Mouse (Mus musculus): Measurements from ENCODE around the gene Shisa6.
A peak's percentile ranks its signal among the peaks of the same experiment; 100 is the strongest.
"Not testable (repeated sequence)": the region's sequence is repeated elsewhere in the genome, so short reads cannot be mapped to it uniquely, and the experiment has no call there.

Gene Shisa6

DNA sequence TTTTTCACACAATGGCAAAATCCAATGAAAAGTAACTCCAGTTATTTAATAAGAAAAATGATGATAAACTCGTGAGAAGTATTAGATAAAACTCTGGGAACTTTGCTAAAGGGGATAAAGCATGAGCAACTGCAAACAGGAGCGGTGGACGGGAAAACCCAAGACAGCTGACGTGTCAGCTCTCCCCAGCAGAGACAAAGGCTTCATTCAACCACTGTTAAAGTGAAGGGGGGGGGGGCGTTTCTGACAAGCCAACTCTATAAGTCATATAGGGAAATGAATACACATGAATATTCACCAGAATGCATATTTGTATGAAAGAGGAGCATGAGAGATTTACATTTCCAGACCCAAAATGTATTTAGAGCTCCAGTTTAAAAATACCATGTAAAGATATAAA, 83.1 kb downstream of the Shisa6 start:
- no peak for DNase-seq

DNA sequence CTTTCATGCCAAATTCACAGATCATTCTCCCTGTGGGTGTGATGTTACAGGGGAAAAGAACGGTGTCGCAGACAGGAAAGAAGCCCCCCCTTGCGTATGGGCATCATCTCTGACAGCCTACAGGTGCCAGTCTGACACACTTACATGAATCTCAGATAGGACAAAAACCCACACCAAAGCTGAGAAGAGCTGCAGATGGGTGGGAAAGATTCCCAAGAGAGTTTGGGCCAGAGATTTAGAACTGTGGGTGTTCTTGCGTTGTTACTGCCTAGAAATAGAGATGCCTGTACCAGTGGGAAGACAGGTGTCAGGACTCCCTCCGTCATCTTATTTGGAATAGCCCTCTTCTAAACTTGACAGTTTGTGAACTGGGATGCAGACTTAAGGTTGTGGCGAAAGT, 99.6 kb downstream of the Shisa6 start:
- DNase-seq = peak; percentile 59

- no peak for DNase-seq
These were observed 107.5 kb downstream of the Shisa6 start for GRCm38 (mm10) chr11:66418216-66418615.

GRCm38 (mm10) chr11:66408721-66409120, 117.0 kb downstream of the Shisa6 start:
- not testable (repeated sequence) for DNase-seq

GRCm38 (mm10) chr11:66400036-66400435, 125.7 kb downstream of the Shisa6 start:
- no peak for DNase-seq

GRCm38 (mm10) chr11:66387561-66387960, 138.2 kb downstream of the Shisa6 start:
- DNase-seq = no peak

DNA sequence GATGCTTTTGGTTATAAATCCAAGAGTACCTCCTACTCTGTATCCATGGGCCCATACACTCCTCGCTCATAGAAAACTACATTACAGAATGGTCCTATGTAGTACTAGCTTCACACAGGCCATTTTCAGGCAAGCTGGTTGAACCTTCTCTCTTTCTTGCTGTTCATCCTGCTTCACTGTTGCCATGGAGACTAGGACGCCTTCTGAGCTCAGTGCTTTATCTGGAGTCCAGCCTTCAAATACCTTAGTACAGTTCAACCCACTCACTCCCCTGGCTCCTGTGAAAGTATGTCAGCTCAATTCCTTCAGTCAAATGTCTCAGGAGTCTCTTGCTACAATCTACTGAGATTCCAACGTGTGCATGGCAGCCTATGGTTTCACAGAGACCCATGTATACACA, 154.0 kb downstream of the Shisa6 start:
- peak; percentile 75 for DNase-seq

- DNase-seq = no peak
These were observed 156.0 kb downstream of the Shisa6 start for GRCm38 (mm10) chr11:66369764-66370163.

GRCm38 (mm10) chr11:66366809-66367685, 158.7 kb downstream of the Shisa6 start:
- DNase-seq = no peak

DNA sequence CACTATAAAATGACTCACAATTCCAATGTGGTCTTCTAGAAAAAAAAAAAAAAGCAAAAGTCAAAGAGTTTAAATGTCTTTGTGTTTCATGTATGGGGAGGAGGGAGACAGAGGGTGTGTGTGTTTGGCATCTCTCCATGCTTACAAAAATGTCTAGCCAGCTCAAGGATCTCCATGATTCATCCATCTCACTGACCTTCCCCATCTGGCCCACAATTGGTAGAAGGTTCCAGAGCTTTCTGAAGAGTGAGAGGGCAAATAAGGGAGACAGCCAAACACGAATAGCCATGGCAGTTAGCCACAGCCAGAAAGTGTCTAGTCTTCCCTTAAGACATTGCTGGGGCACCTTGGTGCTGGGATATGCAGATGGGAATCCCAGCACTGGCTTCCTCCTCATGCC, 166.0 kb downstream of the Shisa6 start:
- DNase-seq = no peak

DNA sequence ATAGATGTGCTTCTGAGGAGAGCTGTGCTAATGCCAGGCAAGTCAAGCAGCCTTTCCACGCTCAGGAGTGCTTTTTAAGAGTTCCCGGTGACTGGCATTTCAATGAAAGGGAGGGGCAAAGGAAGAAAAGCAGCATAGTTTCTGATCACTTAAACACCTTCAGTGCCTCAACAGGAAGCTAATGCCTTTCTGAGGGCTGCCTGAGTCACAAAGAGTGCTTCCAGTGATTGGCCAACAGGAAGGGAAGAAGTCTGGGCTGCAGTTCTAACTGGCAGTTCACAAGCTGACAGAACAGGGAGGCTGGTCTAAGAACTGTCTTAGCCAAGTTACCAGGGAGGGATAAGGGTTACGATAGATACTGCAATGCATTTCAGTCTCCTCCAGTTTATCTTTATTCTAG, 180.9 kb downstream of the Shisa6 start:
- DNase-seq = no peak

GRCm38 (mm10) chr11:66336313-66336712, 189.5 kb downstream of the Shisa6 start:
- no peak for DNase-seq

DNA sequence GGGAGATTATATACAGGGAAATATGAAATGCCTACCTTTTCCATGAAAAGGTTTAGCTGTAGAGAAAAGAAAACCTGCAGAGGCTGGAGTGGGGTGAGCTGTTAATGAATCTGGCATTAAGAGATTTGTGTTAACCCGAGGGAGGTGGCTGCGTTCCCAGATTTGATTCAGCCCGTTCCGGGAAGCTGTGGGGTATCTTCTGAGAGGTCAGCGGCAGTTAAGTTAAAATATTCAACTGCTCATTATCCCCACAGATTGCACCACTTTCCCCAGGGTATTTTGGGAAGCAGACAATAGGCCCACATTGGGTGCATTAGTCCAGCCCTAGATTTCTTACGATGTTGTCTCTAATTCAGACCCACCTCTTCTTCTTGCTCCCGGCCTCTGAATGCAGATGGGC, 213.0 kb downstream of the Shisa6 start:
- DNase-seq = peak; percentile 12

- DNase-seq = no peak
These were observed 221.4 kb downstream of the Shisa6 start for GRCm38 (mm10) chr11:66304396-66304795.

GRCm38 (mm10) chr11:66274707-66275081, 251.1 kb downstream of the Shisa6 start:
- no peak for DNase-seq

- DNase-seq = peak; percentile 24
These were observed 251.7 kb downstream of the Shisa6 start for GRCm38 (mm10) chr11:66273904-66274706.

GRCm38 (mm10) chr11:66267029-66267428, 258.7 kb downstream of the Shisa6 start:
- DNase-seq = no peak

- no peak for DNase-seq
These were observed 260.3 kb downstream of the Shisa6 start for GRCm38 (mm10) chr11:66265336-66265990.

- no peak for DNase-seq
These were observed 265.6 kb downstream of the Shisa6 start for GRCm38 (mm10) chr11:66260205-66260604.

- no peak for DNase-seq
These were observed 266.9 kb downstream of the Shisa6 start for GRCm38 (mm10) chr11:66258851-66259250.

DNA sequence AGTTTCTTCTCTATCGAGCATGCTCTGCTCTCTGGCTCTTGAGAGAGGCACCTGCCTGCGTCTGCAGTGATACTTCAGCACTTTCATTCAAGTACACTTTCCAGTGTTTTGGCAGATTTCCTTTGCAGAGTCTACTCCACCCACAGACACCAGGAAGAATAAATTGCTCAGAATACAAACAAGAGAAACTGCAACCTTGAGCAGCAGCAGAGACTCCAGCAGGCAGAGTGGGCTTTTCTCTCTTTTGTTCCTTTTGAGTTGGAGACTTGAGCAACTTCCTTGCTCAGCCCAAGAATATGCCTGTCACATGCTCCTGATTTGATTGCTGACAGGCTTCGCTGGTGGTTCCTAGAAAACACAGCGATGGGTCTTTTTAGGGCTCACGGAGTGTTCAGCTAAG, 278.6 kb downstream of the Shisa6 start:
- DNase-seq = peak; percentile 21

- no peak for DNase-seq
These were observed 289.2 kb downstream of the Shisa6 start for GRCm38 (mm10) chr11:66236557-66236956.

DNA sequence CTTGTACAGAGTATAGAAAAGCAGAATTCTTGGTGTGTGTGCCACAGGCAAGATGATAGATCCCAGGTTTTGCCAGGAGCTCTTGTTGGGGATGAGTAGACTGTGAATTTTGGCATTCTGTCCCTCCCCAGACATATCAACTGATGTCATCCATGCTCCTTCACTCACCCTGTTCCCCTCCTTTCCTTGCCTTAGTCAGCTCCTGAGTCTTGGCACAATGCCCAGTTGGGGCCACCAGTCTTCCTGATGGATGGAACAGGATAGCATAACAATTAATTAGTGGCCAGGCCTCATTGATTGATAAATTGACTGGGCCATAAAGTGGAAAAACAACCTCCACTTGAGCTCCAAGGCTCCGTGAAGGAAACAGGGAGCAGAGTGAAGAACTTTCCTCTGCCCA, 292.9 kb downstream of the Shisa6 start:
- DNase-seq = no peak
